Mouse (Mus musculus) frontal cortex, postnatal 14 days (tissue): ENCODE results near the gene Saysd1.
A peak's percentile ranks its signal among the peaks of the same experiment; 100 is the strongest.

Source experiments
- DNase-seq, 2 experiments: peaks; one replicate each; pipeline ENCODE4 v3.0.0; 2022; ENCODE audit warnings: low spot score in 2 of 2

The Saysd1 gene

GRCm38 (mm10) chr14:20164438-20164837, 26.1 kb upstream of the Saysd1 start:
- no peak for DNase-seq

- DNase-seq, result no peak
Observed at GRCm38 (mm10) chr14:20162686-20163085, 24.4 kb upstream of the Saysd1 start.

- DNase-seq, result no peak
Observed at GRCm38 (mm10) chr14:20158727-20159681, 20.7 kb upstream of the Saysd1 start.

GRCm38 (mm10) chr14:20157595-20157994, 19.3 kb upstream of the Saysd1 start:
- no peak for DNase-seq

GRCm38 (mm10) chr14:20155718-20156117, 17.4 kb upstream of the Saysd1 start:
- no peak for DNase-seq

- no peak for DNase-seq
Observed at GRCm38 (mm10) chr14:20154937-20155336, 16.6 kb upstream of the Saysd1 start.

GRCm38 (mm10) chr14:20154245-20154644, 15.9 kb upstream of the Saysd1 start:
- DNase-seq, result no peak

GRCm38 (mm10) chr14:20149127-20150080, 11.1 kb upstream of the Saysd1 start:
- DNase-seq, result no peak

- no peak for DNase-seq
Observed at GRCm38 (mm10) chr14:20148514-20148913, 10.2 kb upstream of the Saysd1 start.

- no peak for DNase-seq
Observed at GRCm38 (mm10) chr14:20147854-20148253, 9.5 kb upstream of the Saysd1 start.

- DNase-seq, result no peak
Observed at GRCm38 (mm10) chr14:20144093-20144492, 5.8 kb upstream of the Saysd1 start.

- no peak for DNase-seq
Observed at GRCm38 (mm10) chr14:20134965-20135671, 3.2 kb downstream of the Saysd1 start.

GRCm38 (mm10) chr14:20128162-20128561, 10.2 kb downstream of the Saysd1 start:
- no peak for DNase-seq

GRCm38 (mm10) chr14:20127406-20128087, 10.8 kb downstream of the Saysd1 start:
- no peak for DNase-seq

GRCm38 (mm10) chr14:20120868-20121267, 17.5 kb downstream of the Saysd1 start:
- no peak for DNase-seq

- DNase-seq, result no peak
Observed at GRCm38 (mm10) chr14:20120012-20120411, 18.3 kb downstream of the Saysd1 start.

GRCm38 (mm10) chr14:20116149-20116605, 22.2 kb downstream of the Saysd1 start:
- DNase-seq, result no peak

- DNase-seq, result no peak
Observed at GRCm38 (mm10) chr14:20114951-20115350, 23.4 kb downstream of the Saysd1 start.

- peak; percentile 57 to 86 for DNase-seq
Observed at GRCm38 (mm10) chr14:20113964-20114363, 24.4 kb downstream of the Saysd1 start.

- no peak for DNase-seq
Observed at GRCm38 (mm10) chr14:20113189-20113961, 25.0 kb downstream of the Saysd1 start.
